Mouse (Mus musculus) monocyte, adult 5-6 weeks (primary cell): ENCODE measurements around the gene Zc3h8. TPM values are rescaled to one million over a fixed set of nuclear protein-coding genes. Genes with fewer than 3 reads are reported as not detected.

Experiments
- ATAC-seq: fragments of 153-309, 156-312 bp; replicated peaks from 2 replicates; pipeline ENCODE4 v1.8.0; 2017; ENCODE audit warnings: mild to moderate bottlenecking; ENCODE audit not compliant: low TSS enrichment, insufficient number of reproducible peaks, severe bottlenecking, poor library complexity, low FRiP score
- total RNA-seq: library from RNA; stranded (forward); fragments of 200-1000, 200-491, 200-594 nt; gene quantifications from 3 replicates; pipeline ENCODE4 v1.2.3, GENCODE M21; 2017

Zc3h8 gene
- total RNA-seq, result 5.2 to 11.2 TPM (median 8.0 TPM) in 3 replicates

DNA sequence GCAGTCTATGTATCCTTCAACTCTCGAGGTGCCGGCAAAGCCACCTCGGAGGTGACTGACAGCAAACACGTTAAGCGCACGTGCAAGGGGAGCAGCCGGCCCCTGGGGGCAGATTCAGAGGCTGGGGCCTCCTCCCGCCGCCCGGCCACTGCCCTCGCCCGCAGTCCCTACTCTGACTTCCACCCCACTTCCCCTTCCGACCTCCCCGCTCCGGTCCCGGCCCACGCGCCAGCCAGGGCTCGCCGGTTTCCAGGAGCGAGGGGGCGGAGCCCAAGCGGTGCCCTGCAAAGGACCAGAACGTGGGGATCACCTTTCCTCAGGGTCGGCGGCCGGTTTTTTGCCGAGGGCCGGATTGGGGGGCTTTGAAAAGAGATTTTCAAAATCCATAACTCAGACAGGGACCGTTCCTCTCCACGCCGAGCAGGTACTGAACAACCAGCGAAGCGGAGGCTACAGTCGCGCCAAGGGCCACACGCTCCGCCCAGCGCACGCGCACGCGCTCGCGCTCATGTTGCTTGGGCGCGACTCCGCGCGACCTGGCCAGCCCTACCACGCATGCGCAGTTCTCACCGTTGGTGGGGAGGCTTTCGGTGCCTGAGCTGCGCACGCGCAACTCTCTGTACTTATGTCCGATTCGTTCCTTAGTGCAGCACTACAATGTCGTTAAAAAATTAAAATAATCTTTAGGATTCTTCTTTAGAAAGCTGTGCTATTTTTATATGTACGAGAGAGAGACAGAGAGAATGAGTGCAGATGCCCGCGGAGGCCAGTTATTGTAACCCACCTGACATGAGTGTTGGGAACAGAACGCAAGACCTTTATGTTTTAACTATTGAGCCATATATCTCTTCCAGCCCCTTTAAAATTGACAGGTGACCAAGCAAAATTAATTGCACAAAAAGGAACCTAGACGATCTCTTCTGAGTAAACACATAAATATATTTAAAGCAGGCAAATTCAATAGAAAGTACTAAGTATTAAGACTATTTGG, at the start of gene Zc3h8:
Gene Zc3h8, minus strand, starts transcription at position 540 of the 991 bp plus-strand sequence.
- ATAC-seq, result peak; percentile 95

DNA sequence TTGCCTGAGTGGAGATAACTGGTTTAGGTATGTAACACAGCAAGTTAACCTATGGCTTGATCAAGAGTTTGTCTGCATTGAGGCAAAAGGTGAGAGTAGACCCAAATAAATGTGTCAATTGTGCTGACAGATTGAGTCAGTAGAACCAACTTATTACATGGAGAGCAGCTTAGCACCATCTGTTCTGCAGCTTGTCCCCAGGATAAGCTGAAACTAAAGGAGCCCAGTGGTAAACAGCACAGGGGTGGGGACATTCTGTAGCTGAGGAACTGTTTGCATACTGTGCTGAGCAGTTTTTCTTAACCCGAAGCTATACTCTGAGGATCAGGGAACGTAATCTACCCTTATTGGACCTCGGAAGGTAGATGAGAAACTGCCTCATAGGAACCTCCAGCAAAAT, 40.9 kb upstream of the Zc3h8 start:
- ATAC-seq, result no peak

DNA sequence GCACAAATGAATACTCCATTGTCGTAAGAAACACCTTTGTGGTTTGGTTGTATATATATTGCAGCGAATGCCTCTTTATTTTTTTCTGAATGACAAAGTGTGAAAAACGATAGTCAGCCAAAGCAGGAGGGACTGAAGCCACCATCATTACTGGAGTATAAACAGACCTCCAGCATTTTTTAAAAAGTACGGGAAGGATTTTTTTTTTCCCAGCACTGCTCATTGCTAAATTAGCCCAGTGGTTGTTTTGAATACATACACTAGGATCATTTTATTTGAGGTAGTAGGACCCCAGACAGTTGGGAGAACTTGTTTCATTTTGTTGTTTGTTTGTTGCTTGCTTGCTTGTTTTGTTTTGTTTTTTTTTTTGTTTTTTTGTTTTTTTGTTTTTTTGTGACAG, 31.7 kb upstream of the Zc3h8 start:
- no peak for ATAC-seq

DNA sequence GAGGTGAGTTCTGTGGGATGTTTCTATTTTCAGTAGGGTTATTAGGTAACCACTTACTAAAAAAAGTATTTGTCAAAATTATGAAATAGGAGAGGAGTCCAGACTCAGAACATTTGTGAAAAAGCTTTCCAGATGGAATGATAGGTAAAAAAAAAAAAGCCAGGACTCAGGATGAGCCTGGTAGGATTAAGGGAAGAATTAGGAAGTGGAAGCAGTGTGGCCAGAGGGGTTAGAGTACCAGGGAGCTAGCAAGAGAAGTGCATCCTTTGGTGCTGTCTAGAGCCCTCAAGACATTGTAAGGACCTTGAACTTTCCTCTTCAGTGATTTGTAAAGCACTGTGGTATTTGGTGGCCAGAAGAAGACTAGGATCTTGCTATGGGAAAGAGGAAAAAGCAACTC, 28.4 kb upstream of the Zc3h8 start:
- ATAC-seq, result no peak

DNA sequence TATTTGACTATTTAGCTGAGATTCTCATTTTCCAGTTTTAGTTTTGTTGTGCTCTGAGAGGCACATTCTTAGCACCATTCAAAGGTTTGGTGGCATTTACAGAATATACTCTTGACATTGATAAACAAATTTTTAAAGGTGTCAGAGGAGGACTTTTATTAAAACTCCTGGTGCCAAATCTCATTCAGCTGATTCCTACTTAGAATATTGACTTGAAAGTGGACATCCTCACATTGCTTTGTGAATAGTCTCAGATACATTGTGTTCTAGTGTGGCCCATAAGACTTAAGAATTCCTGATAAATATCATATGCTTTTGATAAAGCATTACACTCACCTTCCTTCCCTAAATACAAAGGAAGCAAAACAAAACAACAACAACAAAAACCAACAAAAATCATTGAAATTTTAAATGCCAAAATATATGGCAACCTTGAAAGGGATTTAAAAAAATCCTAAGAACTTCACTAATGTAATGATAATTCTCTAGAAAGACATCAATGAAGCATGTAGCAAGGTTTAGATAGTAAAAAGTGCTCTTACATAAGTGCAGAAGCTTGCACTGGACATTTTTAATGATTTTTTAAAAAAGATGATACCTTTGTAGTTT, 24.7 kb upstream of the Zc3h8 start:
- no peak for ATAC-seq

DNA sequence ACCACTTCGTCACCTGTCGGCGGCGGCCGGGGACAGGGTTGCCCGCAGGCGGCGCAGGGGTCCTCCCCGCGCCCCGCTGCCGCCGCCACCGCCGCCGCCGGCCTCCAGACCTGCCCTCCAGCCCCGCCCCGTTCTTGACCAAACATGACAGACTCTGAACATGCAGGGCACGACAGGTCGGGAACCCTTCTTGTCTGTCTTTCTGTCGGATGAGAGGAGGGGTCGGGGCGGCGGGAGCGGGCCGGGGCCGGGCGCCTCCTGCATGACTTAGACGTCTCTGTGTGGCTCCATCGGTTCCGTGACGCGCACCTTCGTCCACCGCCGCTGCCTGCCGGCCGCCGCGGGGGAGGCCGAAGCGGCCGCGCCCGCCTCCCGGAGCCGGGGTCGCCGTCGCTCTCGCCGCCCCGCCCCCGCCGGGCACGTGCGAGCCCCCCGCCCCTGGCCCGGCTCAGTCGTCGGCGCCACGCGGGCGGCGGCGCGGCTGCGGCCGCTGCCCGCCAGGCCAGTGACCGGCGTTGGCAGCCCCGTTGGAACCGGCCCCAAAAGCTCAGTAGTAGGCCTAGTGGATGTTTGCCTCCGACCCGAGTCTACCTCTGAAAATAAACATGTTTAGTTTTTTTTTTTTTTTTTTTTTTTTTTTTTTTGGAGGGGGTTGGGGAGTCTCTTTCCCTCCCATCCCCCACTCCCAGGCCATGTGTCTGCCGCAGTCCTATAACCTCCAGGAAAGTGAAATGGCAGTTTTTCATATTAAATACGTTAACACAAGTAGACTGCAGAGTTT, 24.0 kb upstream of the Zc3h8 start, which contains the start of gene Gm10762:
Gene Gm10762, minus strand, starts transcription at position 65 of the 781 bp plus-strand sequence.
- peak; percentile 40 for ATAC-seq

DNA sequence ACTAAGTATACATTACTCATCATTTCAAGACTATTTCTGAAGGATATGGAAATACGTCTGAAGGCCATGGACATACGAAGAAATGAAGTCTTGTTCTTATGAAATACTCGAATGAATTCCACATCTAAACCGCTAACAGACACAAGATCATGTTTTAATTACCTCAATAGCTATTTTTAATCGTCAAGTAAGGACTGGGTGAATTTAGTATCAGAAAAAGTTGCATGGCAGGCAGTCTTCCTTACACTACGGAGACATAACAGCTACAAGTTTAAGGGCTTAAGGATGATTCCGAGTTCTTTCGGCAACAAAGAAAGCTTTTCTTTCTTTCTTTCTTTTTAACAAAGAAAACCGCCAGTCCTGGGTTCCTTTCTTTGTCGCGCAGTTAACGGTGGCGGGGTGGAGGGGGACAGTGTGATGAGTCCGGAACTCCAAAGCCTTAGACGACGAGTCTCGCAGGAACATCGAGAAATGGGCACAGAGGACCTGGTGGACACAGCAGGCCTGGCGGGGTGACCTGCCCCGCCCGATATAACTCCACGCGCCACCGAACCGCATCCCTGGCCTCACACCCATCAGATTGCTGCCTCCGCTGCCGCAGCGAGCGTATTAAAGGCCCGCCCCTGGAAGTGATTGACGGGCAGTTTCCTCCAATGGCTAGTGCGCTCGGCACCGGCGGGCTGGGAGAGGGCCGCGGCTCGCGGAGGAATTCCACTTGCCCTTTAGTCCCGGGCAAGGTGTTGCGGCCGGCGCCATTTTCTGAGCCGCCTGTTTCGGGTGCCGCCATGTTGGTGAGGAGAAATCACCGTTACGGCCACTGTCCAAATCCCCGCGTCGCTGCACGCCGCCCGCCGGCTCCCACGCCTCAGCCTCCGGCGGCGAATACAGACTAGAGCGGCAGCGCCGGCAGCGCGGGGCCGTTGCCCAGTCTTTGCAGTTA, 23.0 kb upstream of the Zc3h8 start, which contains the start of gene Zc3h6:
Gene Zc3h6, plus strand, starts transcription at position 762 of the 940 bp plus-strand sequence.
- ATAC-seq, result peak; percentile 98

DNA sequence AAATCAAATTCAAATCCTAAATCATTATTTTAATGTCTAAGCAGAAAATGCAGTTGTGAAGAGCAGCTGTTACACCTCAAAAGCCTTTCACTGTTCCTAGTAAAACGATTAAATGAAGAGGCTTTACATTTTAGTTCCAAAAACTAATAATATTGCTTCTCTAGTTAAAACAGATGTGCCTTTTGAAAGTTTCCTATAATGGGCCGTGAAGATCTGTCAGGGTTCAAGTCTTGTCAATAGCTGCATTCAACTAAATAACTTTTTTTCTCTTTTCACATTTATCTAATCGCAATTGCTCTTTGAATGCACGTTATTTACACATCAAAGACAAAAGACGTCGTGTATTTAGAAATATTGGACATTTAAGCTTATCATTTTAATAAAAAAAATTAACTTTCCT, 22.4 kb upstream of the Zc3h8 start:
- no peak for ATAC-seq

DNA sequence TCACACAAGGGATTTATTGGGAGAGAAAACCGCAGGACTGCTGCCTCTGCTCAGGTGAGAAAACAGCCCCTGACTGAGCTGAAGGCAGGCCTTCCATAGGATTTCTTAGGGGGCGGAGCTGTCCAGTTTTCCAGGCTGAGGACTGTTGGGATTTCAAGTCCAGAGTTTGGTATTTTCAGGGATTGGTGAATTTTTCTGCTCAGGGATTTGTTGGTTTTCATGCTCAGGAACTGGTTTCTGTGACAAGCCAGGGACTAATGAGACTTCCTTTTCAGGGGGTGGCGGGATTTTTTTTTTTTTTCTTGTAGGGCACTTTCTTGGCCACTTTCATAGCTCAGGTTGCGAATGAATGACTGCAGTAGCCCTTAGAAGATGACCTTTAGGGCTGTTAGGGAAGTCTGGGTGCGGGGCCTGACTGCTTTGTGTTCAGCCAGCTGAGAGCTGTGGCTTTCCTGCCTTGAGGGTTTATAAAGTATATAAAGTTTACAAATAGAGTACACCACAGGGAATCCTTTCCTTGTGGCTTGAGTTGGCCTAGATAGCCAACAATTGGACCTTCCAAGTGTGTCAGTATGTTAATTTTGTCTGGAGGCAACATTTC, 21.7 kb upstream of the Zc3h8 start:
- ATAC-seq, result no peak

DNA sequence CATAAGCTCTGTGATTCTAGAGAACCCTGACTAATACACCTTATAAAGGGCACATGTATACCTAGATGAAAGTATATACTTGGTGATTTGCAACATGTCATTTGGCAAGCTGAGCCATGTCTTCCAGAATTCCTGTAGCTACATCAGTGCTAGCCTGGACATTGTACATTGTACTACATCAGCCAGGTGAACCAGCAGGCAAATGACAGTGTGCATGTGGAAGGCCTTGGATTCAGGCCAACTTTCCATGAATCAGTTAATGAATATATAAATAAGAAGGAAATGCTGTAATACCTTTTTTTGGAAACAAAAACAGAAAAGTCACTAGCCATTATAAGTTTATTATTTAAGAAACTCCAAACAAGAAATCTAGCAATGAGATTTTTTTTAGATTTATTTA, 10.3 kb upstream of the Zc3h8 start:
- no peak for ATAC-seq

DNA sequence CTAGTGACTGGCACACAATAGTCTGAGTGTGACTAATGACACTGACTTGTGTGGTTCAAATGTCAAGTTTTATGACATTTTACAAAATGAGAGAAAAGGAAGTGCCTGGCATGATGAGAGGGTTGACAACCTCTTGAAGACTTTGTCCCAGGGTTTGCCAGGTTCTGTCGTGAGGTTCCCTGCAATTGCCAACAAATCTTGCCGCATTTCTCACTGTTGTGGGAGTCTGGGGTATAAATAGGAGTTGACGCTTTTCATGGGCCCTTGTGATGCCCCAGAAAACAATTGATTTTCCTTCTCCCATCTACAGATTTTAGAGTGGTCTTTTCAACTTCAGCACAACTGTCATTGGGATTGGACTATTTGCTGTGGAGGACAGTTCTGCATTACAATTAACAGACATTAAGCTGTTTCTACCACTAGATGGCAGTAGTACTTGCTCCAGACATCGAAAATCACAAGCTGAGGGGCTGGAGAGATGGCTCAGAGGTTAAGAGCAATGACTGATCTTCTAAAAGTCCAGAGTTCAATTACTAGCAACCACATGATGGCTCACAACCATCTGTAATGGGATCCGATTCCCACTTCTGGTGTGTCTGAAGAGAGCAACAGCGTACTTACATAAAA, 4.2 kb upstream of the Zc3h8 start:
- peak; percentile 74 for ATAC-seq

DNA sequence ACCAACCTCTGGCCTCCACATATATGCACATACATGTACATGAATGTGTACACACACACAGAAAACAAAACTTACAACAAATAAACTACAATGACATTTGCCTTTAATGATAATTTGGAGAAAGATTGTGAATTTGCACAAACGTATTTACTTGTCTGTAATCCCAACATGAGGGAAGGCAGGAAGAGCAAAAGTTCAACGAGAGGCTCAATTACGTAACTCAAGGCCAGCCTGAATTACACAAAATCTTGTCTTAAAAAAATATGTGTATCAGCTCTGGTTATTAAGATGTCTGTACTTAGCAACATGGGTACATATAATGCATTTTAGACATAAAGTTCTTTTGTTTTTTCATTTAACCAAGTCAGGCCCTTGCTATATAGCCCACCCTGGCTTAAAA, 7.6 kb downstream of the Zc3h8 start:
- no peak for ATAC-seq

DNA sequence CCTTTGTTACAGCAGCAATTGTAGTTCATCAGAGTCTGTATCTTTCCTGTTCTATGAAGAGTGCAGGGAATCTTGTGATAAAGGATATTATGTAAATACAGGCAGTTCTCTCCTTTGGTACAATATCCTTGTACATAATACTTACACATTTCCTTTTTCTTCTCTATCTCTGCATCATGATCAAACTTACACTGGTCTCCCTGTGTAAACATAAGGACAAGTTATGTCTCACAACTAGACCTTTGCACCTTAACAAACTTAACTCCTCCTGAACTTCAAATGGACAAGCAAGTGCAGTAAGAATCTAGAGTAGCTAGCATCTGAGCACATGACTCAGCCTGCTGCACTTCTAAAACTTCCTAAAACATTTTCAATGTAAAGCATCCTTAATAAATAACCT, 13.2 kb downstream of the Zc3h8 start:
- ATAC-seq, result no peak

DNA sequence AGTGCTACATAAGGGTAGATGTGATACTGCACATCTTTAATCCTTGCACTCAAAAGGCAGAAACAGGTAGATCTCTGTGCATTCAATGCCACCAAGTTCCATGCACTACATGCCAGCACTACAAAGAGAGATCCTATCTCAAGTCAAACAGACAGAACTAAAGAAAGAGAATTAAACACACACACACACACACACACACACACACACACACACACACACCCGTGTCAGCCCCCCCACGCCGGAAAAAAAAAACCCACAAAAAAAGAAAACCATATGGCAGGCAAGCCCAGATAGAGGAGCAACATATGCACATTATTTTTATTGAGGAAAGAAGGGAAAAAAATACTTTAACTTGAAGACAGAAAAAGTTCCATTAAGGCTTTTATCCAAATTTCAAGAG, 15.4 kb downstream of the Zc3h8 start:
- ATAC-seq, result no peak

DNA sequence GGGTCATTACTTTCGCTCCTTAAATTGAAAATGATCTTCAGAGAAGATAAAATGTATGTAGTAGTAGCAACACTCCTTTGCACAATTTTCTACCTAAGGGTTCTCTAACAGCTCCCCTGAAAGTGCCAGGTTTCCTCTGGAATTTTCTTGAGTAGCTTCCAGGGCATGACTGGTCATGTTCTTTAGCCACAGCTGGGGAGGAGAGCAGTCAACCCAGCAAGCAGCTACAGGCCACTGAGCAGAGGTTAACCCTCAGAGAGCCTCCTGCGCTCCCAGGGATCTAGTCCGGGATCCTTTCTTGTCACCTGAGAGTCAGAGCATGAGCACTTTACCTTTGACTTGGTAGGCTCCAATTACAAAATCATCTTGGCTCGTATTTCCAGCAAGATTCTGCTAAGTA, 19.1 kb downstream of the Zc3h8 start:
- no peak for ATAC-seq

DNA sequence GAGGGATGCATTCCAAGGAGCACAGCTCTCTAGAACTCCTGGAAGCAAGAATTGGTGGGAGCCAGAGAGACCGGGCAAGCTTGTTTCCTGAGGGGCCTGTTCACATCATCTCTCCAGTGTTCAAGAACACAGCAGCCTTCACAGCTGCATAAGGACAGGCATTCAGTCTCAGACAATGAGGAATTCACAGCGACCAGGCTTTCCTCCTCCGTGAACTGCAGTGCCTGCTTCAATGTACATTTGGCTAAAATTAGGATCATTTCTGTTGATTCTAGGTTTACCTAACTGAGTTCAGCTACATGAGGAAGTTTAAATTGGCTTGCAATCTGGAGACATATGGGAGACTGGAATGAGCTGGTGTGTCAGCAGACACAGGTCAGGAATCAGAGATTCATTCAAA, 27.3 kb downstream of the Zc3h8 start:
- ATAC-seq, result no peak

DNA sequence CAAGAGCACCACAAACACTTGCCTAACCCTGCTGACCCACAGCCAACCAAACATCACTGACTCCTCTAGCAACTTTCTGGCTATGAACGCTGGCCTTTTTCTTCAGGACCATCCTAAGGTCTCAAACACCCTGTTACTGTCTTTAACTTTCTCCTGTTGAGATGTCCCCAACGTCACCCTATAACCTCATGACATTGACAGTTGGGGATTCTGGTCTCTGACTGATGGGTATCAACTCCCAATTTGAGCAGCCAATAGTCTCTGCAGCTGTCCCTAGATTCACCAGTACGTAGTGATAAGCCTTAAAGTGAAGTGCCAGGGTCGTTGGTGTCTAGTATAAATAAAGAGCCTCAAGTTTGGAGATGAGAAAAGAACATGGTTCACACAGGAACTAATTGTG, 28.9 kb downstream of the Zc3h8 start:
- ATAC-seq, result no peak
